Mouse (Mus musculus) layer of hippocampus, adult 2 months (tissue): ENCODE measurements at regions not wholly inside any gene's neighbourhood (a gene's known extent, or its start where the extent isn't known, plus 50 kb on each side); places are given as distances from the start of the nearest gene placed in this dataset.
A peak's percentile ranks its signal among the peaks of the same experiment; 100 is the strongest.

ENCODE experiments used
- DNase-seq, 2 experiments: peaks; one replicate each; pipeline ENCODE4 v3.0.0; 2022; ENCODE audit warnings: low spot score in 2 of 2
- H3K27ac ChIP-seq: fragments of 200-600 bp; 2 replicates; pipeline ENCODE4 v1.8.1; 2022
- H3K4me3 ChIP-seq: fragments of 200-600 bp; 2 replicates; pipeline ENCODE4 v1.8.1; 2022; ENCODE audit warnings: mild to moderate bottlenecking
- CTCF ChIP-seq: fragments of 200-600 bp; conservative IDR thresholded peaks from 2 replicates; pipeline ENCODE4 v1.8.1; 2022; ENCODE audit warnings: antibody characterized with exemption, mild to moderate bottlenecking, moderate library complexity

GRCm38 (mm10) chr3:91416137-91416536, 325.5 kb upstream of the 9130204L05Rik start:
- H3K27ac ChIP-seq = no peak overlapping the region
- peak; percentile 70 for TF ChIP-seq CTCF
- peak in 1 of 2 experiments; percentile 16 for DNase-seq
- H3K4me3 ChIP-seq = no peak overlapping the region
